Mouse (Mus musculus) layer of hippocampus, postnatal 14 days (tissue): ENCODE data around the gene Plcg1. TPM values are rescaled to one million over a fixed set of nuclear protein-coding genes. Genes with fewer than 3 reads are reported as not detected.

Experiments
- DNase-seq, 2 experiments: peaks; one replicate each; pipeline ENCODE4 v3.0.0; 2021 to 2022; ENCODE audit warnings: low spot score in 2 of 2, mixed read lengths in 1 of 2
- total RNA-seq, 2 experiments: library from RNA; stranded (reverse); gene quantifications; 2 replicates each; pipeline ENCODE4 v1.2.3; 2021

Gene Plcg1
- total RNA-seq, 2 experiments from 2014 or later: 109 to 114 TPM

GRCm38 (mm10) chr2:160768097-160768695, 37.1 kb downstream of the Plcg1 start:
- DNase-seq: no peak

DNA sequence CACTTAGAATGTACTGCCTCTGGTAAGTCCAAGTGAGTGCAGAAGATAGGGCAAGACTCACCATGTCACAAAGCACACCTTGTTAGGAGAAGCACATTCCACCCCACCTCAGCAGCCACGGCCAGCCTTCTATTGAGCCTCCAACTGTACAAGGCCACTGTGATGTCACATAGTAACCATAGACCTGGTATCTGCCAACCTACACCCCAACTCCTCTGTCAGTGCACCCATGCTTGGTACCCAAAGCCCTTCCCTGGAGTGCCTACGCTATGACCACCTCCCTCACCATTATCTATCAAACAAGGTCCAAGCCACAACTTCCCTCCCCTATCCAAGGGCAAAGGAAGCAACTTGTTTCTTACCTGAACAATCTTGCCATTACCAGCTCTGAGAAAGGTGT, 37.9 kb downstream of the Plcg1 start:
- DNase-seq: no peak

DNA sequence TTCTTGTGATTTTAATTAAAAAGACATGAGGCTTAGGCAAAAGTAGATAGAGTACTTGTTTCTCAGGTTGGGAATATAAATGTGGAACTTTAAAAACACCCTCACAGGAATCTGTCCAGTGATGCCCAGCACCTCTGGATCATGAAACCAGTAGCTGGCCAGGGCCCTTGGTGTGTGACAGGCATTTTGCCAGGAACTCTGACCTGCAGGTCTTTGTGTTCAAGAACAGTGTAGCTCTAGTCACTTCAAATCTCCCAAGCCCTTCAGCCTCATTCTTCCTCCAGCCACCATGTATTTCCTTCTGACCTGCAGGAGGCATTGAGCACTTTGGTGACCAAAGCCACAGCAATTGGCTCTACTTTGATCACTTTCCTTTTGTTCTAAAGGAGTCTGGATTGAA, 39.3 kb downstream of the Plcg1 start:
- no peak for DNase-seq

DNA sequence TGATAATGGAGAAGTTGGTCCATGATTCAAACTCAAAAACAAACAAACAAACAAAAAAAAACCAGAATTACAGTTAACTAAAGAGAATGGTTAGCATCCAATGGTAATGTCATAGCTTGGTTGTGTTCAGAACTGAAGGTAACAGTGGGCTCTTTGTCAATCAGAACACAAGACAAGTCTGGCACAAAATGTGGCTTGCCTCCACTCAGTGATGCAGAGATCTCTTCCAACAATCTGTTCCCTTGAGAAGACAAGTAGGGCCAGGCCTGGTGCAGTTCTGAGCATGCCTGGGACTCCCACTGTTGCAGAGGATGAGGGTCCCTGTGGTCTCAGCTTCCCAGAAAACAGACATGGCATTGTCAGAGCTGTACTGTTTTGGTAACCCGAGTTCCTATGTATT, 39.8 kb downstream of the Plcg1 start:
- DNase-seq: peak in 1 of 2 experiments; percentile 59

DNA sequence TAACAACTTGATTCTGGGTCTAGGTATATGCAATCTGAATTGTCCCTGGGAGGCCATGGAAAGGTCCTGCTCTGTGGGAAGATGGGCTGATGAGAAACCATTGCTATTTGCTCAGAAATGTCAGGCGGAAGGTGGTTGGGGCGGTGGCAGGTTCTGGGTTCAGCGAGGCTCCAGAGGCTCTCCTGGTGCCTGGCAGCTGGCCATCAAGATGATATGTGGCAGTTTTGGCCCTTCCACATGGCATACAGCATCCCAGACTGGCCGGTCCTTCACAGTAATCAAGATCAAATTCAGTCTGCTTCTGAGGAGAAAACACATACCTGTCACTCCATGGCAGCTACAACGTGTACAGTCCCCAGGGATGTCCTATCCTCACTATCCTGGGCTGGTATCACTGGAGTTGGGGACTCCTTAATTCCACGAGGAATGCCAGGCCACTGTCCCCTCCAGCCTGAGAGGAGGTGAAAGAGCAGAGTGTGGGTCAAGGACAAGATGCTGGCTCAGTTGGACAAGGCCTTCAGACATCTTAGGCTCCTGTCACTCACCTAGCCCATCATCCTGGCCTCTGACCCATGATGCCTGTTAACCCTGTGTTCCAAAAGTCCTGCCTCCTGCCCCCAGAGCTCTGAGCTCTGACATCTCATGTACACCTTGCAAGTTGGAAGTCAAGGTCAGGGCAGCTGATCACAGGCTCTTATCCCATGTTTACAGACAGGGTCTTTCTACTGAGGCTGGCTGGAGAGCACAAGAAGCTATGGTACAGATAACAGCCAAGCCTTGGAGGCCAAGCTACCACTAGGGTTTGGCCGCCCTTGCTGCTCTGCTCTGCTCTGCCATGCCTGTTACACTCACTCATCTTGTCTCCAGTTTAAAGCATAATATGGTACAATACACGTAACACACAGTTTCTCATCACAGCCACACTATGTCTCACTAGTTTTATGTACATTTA, 40.5 kb downstream of the Plcg1 start:
- DNase-seq: no peak

DNA sequence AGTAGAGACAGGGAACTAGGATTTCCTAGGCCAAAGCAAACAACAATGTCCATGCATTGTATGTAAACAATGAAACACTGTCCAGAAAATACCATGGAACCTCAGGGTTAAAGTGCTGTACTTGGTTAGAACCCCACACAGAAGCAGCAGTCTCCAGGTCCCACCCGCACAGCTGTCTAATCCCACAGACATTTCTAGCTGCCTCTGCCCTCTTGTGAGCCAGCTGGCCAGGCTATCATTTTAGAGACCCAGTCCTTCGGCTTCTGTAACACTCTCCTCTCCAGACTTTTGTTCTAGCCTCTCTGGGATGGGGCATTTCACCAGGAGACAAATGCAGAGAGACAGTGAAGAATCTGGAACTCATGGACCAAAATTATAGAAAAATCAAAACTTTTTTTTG, 46.9 kb downstream of the Plcg1 start:
- no peak for DNase-seq

- DNase-seq: no peak
These were observed 49.2 kb downstream of the Plcg1 start for GRCm38 (mm10) chr2:160780154-160780833.

DNA sequence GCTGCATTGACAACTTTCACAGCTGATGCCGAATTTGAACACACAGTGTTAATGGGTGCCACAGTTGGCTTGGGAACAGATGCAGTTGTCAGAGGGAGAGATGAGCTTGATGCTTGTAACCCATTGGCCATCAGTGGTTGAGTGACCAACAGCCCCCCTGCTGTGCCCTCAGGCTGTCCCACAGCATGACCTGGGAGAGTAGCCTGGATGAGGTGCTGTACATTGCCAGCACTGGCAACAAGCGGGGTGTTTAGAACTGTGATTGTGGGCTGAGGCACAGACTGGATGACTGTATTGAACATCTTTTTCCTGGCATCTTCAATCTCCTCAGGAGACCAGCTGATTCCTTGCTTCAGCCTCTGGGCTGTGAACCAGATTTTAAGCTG, 49.7 kb downstream of the Plcg1 start:
- DNase-seq: no peak

DNA sequence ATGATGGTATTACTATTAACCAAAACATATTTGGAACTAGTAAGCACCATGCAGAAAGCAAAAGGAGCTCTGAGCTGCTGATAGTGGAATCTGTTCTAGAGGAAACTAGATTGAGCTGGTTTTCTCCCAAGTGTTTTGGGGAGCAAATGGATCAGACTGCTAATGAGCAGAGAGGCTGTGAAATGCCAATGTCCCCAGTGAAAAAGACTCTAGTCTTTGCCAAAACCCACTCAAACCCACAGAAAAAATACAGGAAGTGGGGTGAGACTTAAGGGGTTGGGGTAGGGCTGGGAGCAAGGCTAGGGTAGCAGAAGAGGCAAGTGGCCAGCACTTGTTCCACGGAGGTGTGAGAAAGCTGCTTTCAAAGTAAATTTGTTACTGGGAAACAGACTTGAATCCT, 55.2 kb downstream of the Plcg1 start:
- DNase-seq: peak in 1 of 2 experiments; percentile 79

DNA sequence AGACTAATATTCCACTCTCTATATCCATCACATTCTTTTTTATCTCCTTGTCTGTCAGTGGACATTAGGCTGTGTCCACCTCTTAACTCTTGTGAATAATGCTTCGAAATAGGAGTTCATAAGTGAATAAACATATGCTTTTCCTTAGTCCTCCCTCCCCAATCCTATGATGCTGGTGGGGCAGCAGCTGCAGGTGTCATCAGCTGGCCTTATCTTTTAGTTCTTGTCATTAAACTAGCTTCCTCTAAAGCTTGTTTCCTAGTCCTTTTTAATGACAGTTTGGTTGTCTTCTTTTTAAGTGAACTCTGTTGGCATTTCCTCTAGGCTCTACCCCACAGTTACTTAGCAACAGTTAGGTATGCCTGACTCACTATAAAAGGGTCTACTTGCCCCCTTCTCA, 57.9 kb downstream of the Plcg1 start:
- DNase-seq: no peak

DNA sequence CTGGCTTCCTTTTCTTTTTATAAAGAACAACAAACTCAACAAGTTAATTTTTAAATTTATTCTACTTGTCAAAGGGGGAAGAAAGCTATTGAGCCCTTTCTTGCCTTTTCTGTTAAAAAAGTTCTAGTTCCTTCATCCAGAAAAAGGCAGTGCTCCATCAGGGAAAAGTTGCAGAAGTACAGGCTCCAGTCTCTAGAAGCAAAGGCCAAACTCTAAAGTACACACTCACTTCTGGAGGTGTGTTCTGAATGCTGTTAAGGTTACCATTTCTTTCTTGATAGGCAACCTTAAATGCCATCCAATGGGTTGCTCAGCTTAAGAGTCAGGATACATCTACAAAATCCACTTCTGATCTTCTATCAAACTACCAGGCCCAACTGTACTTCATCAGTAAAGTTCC, 58.6 kb downstream of the Plcg1 start:
- DNase-seq: no peak

DNA sequence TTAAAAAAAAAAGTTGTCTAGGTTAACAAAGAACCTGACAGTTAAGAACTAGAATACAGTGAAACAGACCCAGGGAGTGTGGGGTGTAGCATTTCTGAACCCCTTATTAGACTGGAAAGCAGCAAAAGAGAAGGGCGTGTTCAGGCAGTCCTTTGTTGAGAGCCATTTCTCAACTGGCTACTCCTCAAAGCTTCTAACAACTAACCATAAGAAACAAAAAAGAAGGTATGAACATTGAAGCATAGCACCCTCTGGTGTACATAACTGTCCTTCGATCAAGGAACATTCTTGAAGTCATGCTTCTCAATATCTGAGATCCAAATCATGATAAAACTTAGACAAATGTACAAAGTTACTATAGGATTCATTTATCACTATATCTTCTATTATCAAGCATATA, 62.0 kb downstream of the Plcg1 start:
- DNase-seq: no peak

- DNase-seq: peak in 1 of 2 experiments; percentile 71
These were observed 65.9 kb downstream of the Plcg1 start for GRCm38 (mm10) chr2:160796973-160797372.

DNA sequence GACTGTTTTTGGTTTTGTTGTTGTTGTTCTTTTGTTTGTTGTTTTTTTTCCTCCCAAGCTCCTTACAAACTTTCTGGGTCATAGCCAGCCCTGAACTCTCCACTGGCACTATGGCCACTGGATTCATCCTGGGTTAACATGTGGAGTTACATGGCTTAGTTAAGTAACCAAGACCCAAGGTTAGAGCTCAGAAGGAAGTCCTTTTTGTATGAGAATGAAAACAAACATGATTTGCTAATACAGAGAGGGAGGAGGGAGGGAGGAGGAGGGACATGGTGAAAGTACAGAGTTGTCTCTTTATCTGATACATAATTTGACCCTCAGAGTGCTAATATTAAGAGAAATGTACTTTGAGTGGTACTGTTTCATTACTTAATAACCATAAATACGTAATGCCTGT, 67.1 kb downstream of the Plcg1 start:
- DNase-seq: no peak

DNA sequence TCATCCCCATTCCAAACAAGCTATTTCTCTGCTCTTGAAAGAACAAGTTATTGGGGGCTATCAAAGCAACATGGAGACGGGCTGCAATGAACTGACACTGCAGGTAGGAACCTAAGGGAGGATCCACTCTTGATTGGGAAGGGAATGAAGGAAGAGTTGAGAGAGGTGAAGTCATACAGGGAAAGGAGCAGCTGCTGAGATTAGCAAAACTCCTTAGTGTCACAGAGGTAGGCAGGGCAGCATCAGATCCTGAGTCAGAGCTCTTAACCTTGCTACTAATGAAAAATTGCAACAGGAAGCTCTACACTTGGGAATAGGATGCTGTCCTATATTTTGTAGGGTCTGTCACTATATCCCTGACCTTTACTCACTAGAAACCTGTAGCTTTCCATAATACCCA, 69.9 kb downstream of the Plcg1 start:
- no peak for DNase-seq

DNA sequence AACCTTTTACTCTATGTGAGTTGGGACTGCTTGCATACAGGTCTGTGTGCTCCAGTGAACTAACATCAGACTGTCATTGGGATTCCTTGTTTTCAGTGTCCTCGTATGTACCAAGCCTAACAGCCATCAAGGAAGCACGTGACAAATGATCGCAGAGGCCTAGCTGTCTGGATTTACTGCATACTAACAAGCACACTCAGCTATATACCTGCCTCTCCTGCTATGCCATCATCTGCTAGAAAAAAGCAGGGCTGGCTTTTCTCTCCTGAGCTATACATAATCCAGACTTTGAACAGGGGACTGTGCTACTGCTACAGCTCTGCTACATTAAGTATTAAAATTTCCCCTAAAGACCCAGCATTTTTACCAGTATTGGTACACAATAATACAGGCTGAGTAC, 71.2 kb downstream of the Plcg1 start:
- no peak for DNase-seq

- DNase-seq: peak in 1 of 2 experiments; percentile 69
These were observed 73.9 kb downstream of the Plcg1 start for GRCm38 (mm10) chr2:160804794-160805527.

DNA sequence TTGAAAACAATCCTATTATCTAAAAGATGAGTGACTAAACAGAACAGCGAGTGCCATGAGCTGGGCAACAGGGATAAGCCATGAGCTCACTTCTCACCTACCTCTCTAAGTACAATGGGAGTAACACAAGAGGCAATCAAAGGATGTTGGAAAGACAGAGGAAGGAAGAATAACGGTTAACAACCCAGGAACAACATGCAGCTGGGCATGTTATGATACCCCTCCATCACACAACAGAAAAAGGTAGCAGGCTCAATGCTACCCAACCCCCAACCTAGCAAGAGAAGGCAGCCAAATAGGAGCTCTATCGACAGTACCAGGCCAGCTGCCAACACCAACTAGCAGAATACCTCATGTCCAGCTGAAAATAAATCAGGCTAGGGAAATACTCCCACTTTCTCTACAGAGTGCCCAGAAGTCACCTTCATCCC, 75.0 kb downstream of the Plcg1 start:
- DNase-seq: peak; percentile 40 to 74

GRCm38 (mm10) chr2:160810376-160810775, 79.3 kb downstream of the Plcg1 start:
- DNase-seq: no peak

- DNase-seq: no peak
These were observed 79.7 kb downstream of the Plcg1 start for GRCm38 (mm10) chr2:160810802-160811201.
